Mouse (Mus musculus) activated CD4-positive, CD25-positive, alpha-beta regulatory T cell, adult 4 months (primary cell): ENCODE results near the gene 2210010C04Rik. TPM values are rescaled to one million over a fixed set of nuclear protein-coding genes. Genes with fewer than 3 reads are reported as not detected.
A peak's percentile ranks its signal among the peaks of the same experiment; 100 is the strongest.

Source experiments
- ATAC-seq: one replicate; pipeline ENCODE4 v1.8.0; 2017
- polyA plus RNA-seq, 2 experiments: library from polyadenylated mRNA; unstranded; fragments of 100-300 nt; shearing (Covaris generic); gene quantifications; one replicate each; pipeline ENCODE4 v1.2.1; 2017

Gene 2210010C04Rik
- polyA plus RNA-seq = under 1 TPM in 1 of 2 experiments, not detected in 1; 0.29 TPM

- ATAC-seq = no peak
Observed at GRCm38 (mm10) chr6:41035409-41035808, at the start of gene 2210010C04Rik. TSS of gene 2210010C04Rik (minus strand) at chr6:41035509.

- ATAC-seq = no peak
Observed at GRCm38 (mm10) chr6:41080121-41080520, 44.8 kb upstream of the 2210010C04Rik start.

- peak; percentile 23 for ATAC-seq
Observed at GRCm38 (mm10) chr6:41078539-41079303, 43.4 kb upstream of the 2210010C04Rik start.

GRCm38 (mm10) chr6:41075753-41076152 is 40.4 kb upstream of the 2210010C04Rik start:
- no peak for ATAC-seq

DNA sequence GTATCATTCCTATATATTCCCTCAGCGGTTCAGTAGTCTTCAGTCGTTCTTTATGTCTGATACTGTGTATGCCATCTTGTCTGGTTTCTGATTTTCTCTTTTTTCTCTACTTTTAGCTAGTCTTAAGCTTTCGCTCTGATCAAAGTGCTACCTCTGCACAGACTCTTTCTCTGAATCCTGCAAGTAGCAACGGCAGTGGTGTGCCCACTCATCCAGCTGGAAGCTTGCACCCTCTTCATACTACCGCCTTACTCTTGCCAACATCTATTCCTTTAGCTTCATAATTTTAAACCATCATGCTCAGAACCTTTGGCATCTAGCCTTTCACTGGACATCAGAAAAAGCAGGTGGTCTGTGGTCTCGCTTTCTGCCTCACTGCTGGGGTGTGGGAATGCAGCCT is 28.0 kb upstream of the 2210010C04Rik start:
- ATAC-seq = no peak

DNA sequence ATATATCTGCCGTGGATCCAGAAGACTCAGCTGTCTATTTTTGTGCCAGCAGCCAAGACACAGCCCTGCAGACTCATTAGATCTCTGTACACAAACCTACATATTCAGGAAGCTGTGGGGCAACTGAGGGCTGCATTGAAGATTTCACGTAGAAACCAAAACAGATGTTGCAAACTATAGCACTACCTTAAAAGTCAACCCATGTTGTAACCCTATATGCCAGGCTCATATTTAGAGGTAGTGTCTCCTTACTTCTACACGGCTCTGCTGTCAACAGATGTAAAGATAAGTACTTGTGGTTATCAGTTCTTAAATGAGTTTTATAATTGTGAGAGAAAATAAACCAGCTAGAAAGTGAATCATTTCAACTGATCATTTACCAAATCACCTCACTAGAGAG is 27.4 kb upstream of the 2210010C04Rik start:
- ATAC-seq = peak; percentile 32

DNA sequence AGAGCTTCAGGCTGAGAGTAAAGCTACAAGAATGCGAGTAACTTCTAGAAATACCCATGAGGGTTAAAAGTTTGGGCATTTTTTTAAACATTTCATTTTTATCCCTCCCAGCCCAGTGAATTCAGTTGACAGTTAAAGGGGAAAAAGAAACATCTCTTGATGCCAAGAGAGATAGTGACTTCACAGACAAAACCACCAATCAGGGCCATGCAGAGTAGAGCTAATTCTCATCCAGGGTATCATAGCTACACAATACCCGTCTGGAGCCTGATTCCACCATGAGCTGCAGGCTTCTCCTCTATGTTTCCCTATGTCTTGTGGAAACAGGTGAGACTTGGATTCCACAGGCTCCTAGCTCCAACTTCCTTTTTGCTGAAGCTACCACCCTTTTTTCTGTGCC is 26.8 kb upstream of the 2210010C04Rik start:
- peak; percentile 47 for ATAC-seq

- peak; percentile 38 for ATAC-seq
Observed at GRCm38 (mm10) chr6:41061085-41061484, 25.8 kb upstream of the 2210010C04Rik start.

GRCm38 (mm10) chr6:41057653-41058052 is 22.3 kb upstream of the 2210010C04Rik start:
- no peak for ATAC-seq

DNA sequence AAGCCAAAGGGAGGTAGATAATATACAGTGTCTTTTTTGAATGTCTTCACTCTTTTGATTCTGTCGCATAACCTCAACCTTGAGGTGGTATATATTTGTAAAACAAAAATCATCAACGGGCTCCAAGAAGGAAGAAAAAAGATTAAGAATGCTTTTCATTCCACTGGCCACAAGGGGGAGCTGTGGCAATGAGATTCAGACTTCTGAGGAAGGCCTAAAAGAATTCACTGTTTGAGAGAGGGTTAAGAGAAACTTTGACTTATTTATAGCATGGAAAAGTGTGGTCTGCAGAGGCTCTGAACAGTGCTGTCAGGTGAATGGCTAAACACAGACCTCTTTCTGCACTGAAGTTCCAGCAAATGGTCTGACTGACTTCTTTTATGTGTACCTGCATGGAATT is 20.3 kb upstream of the 2210010C04Rik start:
- peak; percentile 61 for ATAC-seq

DNA sequence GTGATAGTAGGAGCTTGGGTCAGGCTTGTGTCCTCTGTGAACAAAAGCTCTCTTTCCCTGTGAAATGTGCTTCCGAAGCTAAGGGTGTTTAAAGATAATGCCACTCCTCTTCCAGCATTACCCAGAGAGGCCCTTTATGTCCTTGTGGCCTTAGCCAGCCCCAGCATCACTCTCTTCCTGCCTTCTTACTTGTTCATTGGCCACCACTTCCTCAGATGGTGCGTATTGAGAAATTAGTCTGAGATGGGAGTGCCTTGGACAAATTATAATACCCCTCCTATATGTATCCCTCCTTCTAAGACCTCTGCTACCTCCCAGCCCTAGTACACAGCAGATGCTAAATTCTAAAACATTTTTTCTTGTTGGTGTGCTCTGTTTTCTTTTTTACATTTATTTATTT is 19.1 kb upstream of the 2210010C04Rik start:
- ATAC-seq = no peak

GRCm38 (mm10) chr6:41051824-41052223 is 16.5 kb upstream of the 2210010C04Rik start:
- no peak for ATAC-seq

- no peak for ATAC-seq
Observed at GRCm38 (mm10) chr6:41048602-41049001, 13.3 kb upstream of the 2210010C04Rik start.

DNA sequence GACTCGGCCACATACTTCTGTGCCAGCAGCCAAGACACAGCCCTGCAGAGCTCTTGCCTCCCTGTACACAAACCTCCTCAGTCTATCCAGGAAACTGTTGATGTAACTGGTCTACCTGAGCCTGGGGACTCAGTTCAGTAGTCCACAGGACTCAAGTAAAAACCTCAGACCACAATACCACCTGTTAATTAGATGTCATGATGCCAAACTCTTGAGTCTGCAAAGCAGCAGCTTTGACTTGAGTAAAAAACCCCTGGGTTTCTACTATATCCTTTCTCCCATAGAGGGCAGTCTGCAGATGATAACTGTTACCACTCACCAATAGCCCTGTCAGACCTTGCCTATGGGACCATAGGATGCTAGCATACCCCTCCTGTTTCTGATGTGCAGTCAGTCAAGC is 12.7 kb upstream of the 2210010C04Rik start:
- peak; percentile 50 for ATAC-seq

- ATAC-seq = no peak
Observed at GRCm38 (mm10) chr6:41047202-41047601, 11.9 kb upstream of the 2210010C04Rik start.

- ATAC-seq = peak; percentile 86
Observed at GRCm38 (mm10) chr6:41046553-41046952, 11.2 kb upstream of the 2210010C04Rik start.

- no peak for ATAC-seq
Observed at GRCm38 (mm10) chr6:41044753-41045152, 9.4 kb upstream of the 2210010C04Rik start.

DNA sequence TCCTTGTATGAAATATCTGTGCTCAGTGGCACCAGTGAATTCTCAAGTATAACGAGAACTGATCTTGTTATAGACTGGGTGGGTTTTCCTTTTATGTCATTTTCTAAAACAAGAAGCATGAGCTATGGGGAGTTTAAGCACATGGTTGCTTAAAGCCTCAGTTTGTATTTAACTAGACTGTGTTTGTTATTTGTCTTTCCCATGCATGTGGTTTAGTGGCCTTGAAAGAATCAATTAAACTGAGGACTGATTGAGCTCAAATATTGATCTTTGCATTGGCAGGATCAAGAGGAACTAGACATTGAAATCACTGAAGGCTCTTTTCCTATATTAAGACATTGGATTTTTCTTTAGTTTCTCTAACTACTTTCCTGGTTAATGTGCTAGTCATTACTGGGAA is 9.0 kb upstream of the 2210010C04Rik start:
- no peak for ATAC-seq

DNA sequence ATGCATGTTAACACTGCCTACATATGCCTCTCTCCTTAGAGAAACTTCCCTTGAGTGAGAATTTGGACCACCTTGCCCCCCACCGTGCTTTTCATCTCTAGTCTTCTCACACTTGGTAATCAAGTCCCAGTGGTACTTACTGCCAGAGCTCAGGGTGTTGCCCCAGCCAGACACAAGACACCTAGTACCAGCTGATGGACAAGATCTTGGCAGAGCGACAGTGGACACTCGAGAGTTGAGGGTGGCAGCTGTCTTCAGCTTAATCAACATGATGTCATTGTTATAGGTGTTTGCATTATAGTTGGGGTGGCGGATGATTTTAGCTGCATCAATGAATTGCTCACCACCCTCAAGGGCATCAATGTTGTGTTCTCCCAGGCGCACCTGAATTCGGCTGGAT is 2.5 kb downstream of the 2210010C04Rik start:
- no peak for ATAC-seq

DNA sequence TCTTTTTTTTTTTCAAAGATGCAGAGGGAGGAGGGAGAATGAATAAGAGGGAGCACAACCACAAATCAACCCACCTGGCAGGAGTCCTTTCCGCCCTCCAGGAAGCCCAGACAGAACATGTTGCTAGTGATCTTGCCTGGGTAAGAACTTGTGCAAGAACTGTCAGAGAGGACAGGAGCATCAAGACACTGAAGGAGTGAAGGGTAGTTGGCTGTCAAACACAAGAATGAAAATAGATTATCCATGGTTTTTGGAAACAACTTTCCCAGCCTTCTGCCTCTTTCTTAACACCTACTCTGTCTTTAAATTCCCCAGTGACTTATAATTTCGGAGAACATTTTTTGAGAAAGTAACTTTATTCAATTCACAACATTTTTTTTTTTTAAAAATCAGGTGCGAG is 3.1 kb downstream of the 2210010C04Rik start:
- no peak for ATAC-seq

DNA sequence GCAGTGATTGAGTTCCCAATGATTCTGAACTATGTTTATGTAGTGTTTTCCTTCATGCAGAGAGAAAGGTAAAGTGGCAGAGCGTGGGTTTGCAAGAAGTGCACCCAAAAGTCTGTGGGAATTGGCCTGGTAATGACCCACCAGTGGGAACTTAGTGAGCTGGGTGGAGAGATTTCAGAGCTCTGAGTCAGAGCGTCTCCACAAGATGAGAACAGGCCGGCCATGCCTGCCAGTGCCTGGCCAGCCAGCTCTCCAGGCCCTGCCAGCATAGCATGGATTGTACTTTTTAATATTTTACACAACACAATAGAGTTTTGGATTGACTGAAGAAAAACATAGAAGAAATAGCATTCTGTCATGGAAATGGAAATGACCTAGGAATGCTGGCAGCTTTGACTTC is 4.5 kb downstream of the 2210010C04Rik start:
- ATAC-seq = no peak

GRCm38 (mm10) chr6:41027053-41027452 is 8.3 kb downstream of the 2210010C04Rik start:
- no peak for ATAC-seq

DNA sequence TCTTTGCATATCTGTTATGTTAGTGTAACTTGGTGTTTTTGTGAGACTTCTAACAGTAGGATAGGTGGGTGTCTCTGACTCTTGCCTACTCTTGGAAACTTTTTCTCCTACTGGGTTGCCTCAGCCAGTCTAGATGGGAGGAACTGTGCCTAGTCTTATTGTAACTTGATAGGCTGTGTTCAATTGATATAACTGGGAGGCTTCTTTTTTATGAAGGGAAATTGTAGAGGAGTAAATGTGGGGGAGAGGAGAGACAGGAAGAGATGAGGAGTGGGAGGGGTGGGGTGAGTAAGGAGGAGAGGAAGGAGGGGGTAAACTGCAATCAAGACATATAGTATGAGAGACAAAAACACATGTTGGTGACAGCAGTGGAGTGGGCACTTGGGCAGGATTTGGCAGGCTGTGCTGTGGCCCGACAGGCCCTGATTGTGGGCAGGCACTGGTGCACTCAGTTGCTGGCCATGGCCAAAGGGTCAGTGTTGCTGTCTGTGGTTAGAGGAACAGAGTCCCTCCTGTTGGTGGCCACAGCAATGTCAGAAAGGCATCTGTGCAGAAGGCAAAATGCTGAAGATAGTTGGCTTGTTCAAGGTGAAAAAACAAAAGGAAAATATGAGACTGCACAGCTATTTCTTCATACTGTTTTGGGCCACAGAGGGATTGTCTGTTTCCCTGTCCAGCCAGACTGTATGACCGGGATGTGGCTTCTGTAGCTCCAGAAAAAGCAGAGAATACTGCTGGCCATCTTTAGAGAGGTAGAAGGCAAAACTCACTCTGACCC is 9.2 kb downstream of the 2210010C04Rik start:
- ATAC-seq = peak; percentile 28

GRCm38 (mm10) chr6:41019140-41019539 is 16.2 kb downstream of the 2210010C04Rik start:
- no peak for ATAC-seq
